Mouse (Mus musculus) adrenal gland, postnatal 25 days (tissue): Measurements from ENCODE around the gene Enox1. TPM values are rescaled to one million over a fixed set of nuclear protein-coding genes. Genes with fewer than 3 reads are reported as not detected.

Source experiments
- DNase-seq: peaks from one replicate; pipeline ENCODE4 v3.0.0; 2021; ENCODE audit warnings: mixed read lengths
- total RNA-seq: library from RNA; stranded (reverse); gene quantifications from 2 replicates; pipeline ENCODE4 v1.2.3, GENCODE M21; 2021

The Enox1 gene
- total RNA-seq, 1 experiment from 2014 or later: 4.9 TPM

DNA sequence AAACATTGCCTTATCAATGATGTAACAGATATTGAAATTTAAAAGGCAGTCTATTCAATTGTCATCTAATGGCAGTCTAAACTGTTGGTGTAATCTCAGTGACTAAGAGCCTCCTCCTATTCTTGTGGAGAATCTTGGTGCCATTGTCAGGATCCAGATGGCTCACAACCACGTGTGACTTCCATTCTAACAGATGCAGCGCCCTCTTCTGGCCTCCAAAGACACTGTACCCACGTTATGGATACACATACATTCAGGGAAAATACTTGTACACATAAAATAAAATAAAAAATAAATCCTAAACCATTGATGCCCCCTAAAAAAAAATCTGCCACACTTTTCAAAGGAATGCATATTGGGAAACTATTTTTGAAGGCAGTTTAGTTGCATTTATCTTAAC is 216.6 kb downstream of the Enox1 start:
- DNase-seq: no peak

DNA sequence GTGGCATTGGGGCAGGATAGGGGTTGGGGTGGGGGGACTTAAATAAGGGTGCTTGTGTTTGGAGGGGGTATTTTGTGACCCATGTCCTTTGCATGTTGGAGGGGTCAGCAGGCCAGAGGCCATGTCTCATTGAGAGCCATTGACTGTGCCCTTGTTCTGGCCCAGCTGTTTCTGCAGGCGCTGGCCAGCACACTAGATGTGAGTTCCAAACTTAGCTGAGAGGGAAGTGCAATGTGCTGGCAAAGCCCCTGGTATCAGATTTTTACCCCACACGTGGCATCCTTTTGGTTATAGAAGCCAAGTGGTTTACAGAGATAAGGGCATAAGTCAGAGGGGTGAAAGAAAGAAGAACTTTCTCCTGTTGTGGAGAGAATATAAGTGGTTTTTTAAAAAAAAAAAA is 218.5 kb downstream of the Enox1 start:
- no peak for DNase-seq

DNA sequence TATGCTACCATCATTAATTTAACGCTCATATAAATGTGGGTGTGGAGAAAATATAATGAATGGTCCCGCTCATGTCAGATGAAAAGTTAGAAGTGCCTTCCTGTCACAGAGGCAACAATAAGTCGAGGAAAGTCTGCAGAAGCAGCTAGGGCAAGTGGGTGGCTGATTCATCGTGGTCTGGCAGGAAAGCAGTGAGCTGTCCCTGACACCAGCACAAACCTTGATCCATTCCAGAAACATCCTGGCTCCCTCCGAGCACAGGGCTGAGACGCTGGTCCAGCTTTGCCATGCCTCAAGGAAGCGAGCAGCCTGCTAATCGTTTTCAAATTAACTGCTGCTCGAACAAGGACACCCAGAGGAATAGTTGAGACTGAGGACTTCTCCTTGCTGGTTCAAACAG is 219.1 kb downstream of the Enox1 start:
- peak; percentile 59 for DNase-seq

DNA sequence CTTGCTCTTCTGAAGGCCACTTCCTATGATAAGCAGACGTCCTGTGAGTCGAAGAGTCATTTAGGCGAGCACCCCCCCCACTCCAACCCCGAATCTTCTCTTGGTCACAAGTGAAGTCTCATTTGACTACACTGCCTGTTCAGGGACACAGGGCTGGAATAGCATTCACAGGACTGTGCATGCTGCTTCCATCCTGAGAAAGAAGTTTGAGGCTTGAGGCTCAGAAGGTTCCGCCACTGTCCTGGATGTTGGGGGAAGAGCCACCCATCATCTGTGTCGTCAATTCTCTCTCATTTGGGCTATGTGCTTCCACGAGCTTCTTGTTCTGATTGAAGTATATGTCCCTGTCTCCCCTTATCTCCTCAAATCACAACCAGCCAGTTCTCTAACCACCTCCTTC is 220.2 kb downstream of the Enox1 start:
- no peak for DNase-seq

DNA sequence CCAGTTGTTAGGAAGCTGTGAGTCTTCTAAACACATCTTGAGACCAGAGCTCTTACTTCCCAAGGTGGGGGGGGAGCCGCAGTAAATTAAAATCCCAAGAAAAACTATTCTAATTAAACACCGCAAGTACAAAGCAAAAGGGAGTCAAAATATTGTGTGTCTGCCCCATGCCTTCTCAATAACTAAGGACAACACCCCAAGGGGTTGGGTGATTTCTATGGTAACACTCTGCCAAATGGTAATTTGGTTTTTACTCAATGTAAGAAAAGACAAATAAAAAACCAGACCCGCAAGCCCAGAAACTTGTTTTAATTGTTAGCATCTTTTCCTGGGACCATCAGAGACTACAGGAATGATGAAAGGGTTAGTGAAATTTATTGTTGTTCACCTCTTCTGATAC is 220.9 kb downstream of the Enox1 start:
- DNase-seq: no peak

DNA sequence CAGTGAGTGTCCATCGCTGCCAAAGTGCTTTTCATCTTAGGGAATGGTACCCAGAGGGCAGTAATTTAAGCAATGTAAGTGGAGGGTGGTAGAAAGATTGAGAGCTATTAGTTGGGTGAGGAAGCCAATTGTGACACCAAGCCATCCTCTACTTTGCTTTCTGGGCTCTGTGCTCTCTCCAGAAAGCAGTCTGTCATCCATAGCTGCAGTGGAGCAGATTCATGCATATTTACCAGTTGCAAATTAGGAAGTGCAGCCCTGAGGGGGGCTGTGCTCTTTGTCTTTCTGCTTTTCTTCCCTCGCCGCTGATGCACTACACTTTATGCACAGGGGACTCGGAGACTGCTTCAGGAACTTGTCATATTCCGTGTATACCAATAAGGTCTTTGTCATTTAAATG is 221.3 kb downstream of the Enox1 start:
- DNase-seq: no peak

DNA sequence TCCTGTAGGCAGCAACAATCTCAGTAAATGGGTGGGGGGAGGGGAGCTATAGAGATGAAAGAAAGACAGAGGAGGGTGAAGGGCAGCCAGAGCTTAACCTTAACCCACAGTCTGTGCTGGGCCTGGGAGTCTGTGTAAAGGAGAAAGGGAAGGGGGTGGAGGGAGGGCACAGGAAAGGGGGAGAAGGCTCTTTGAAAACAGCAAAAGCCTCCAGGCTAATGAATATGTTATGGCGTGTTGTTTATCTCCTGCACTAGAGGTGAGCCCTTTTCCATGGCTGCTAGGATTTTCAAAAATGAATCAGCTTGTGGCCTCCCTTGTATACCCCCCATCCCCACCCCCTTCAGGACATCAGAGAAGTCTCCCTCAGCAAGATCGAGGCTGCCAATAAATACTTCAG is 225.0 kb downstream of the Enox1 start:
- DNase-seq: no peak

DNA sequence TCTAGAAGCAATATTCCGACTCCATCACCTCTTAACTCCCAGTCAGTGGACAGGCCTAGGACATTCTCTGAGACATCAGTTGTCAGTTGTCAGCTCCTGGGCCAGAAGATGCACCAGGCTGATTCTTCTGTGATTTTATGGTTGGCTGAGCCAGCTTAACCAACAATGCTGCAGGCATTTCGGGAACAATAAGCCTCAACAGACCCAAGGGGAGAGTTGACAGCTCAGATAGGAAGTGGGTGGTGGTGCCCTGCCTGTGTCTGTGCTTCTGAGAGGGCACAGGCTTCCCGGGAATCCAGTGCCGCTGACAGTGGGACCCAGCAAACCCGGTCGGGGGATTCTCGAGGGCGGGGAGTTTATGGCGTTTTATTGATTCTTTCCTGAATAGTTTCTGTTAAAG is 229.1 kb downstream of the Enox1 start:
- no peak for DNase-seq

DNA sequence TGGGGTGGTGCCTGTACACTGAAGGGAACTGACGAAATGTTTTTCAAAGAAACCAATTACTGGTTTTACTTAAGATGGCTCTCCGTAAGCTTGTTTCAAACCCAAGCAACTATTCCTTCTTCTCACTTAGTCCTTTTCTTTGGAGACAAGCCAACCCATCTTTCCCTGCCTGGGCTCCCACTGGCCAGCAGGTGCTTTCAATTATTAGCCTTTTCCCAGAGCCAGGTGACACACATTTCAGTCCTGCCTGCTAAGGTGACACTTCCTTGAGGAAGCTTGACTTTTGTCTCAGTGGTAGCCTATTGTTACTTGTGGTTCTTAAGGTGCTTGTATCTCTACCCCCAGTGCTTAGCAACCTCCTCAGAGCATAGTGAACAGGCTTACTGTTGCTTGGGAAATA is 231.3 kb downstream of the Enox1 start:
- DNase-seq: no peak

DNA sequence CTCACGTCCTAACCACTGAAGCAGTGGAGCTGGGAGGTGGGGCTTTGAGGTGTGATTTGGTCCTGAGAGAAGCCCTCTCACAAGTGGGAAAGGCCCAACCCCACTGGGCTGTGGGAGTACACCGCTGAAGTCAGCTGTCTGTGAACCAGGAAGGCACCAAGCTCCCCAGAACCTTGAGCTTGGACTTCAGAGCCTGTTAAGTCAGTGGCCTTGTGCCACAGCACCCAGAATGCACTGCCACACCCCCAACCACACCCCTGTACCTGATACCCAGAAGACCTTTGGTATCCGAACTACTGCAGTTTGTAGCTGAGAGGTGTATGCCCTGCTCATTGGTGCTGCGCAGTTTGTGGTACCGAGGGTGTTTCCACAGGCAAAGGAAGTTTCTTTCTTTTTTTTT is 232.7 kb downstream of the Enox1 start:
- DNase-seq: no peak

DNA sequence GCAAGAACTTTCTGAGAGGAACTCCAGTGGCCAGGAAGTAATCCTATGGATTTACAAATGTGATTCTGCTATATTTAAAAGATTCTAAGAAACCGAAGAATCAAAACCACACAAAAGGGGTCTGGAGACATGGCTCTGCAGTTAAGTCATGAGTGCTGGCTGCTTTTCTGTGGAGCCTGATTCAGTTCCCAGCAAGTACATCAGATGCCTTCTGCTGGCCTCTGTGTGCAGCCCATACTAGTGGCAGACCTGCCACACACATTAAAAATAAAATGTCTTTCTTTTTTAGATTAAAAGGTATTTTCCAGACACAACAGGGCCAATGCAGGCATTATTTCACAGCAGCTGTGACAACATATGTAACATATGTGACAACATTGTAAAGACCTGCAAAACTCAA is 235.9 kb downstream of the Enox1 start:
- DNase-seq: no peak

DNA sequence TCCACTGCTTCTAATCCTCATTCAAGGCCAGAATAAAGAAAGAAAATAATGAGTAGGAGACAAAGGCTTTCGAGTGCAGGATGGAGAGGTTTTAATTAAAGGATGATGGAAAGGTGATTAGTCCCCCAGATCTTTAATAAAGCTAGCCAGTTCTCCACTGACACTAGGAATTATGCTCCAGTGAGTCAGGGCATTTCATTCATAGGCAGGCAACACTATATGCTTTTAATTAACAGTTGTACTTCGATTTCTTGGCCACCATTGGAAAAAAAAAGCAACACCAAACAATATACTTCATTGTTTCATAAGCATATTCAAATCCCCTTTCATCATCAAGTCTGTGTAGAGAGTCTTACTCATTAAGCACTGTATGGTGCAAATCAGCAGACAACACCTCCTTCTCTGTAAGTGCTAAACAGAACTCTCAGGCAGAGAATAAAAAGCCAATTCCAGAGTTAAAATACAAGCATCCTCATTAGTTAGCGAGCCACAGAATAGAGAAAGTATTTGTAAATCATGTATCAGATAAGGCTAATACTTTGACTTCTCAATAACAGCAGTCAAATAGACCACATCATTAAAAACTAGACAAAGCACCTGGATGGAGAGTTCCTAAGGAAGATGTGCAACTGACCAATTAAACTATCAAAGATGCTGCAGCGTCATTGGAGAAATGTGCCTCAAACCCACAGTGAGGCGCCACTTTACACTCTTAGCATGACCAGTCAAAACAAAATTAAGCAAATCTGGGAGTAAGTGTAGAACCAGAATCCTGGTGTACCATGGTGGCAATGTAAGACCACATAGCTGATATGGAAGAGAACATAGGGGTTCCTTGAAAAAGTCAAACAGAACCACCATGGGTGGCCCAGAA is 249.9 kb downstream of the Enox1 start:
- no peak for DNase-seq

DNA sequence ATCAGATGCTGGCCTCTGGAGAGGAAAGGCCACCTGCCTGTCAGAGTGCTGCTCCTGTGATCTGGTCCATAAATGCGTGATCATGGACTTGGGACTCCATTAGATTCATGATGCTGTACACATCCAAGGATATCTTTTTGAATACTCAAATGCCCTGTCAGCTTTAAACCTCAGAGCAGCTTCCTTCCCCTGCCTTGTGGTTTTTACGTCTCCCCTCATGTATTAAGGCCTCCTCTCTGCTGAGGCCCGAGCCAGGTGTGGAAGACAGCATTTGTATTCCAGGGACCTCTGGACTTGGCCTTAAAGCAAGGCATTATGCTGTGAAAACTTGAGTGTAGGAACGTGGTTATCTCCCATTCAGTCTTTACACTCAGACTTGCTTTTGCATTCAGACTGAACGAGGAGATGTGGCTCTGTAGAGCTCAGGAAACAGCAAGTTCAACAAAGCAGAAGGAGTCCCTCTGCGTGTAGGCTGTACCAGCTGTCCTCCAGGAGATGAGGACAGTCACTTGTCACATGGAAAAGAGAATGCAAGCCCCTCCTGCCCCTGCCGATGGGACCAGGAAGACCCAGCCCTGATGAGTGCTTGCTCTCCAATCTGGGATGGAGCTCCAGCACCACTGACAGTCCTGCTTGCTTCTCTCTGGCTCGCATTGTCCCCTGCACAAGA is 252.8 kb downstream of the Enox1 start:
- no peak for DNase-seq

DNA sequence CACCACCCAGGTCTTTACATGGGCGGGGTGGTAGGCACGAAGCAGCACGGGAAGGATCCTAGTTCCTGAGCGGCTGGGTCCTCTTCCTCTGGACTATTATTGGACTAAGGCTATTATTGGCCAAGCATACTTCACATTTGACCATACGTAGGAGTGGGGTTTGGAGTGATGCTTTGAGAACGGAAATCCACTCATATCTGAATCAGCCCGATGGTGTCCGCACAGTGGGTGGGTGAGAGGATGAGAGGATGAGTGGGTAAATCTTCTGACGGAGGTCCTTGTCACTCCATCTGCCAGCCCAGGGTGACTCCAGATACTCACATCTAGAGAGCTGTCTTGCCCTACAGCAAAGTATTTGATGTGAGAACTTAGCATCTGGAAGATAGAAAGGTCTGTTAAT is 253.8 kb downstream of the Enox1 start:
- no peak for DNase-seq

DNA sequence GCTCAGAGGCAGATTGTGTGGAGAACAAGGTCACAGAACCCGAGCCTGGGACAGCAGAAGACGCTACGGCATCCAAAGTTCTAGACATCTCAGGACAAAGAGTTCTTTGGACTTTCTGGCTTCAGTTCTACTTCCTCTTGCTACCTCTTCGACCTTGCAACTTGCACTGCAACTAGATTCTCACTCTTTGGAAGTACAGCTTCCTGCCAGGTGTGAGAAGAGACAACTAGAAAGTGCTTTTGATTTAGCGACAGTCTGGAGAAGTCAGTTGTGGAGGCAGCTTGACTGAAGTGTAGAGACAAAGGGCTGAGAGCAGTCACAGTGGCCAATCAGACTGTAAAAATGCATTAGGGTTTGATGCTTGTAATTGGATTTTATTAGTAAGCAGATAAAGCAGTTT is 256.5 kb downstream of the Enox1 start:
- no peak for DNase-seq

DNA sequence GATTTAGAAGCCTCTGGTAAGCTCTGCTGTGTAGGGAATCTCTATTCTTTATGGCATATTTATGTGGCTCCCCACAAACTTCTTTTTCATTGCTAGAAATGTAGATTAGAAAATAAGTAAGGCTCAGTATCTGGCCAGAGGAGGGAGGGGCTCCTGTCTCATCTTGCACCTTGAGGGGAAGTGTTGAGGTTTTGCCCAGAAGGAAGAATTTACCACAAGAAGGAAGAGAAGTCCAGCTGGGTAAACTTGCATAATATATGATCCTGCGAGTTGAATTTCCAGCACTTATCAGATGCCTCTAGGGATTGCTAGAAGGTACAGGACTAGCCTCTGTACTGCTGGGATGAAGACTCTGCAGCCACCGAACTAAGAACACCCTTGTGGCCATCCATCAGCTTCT is 259.8 kb downstream of the Enox1 start:
- no peak for DNase-seq

DNA sequence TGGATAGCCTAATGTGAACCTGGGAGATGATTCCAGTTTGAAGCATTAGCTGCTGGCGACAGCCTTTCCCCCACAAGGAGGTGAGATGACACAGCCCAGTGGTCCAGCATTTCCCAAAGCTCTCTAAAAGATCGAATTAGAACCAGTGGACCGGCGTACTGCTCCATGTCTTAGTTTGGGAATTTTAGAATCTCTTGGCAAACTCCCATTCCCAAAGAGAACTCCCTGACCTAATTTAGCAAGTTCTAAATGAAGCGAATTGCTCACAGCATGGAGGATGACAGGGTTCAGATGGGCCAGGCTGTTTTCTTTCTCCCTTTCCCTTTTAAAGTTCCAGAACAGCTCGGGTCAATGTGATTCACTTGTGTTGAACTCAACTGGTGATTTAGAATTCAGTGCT is 264.5 kb downstream of the Enox1 start:
- DNase-seq: no peak

DNA sequence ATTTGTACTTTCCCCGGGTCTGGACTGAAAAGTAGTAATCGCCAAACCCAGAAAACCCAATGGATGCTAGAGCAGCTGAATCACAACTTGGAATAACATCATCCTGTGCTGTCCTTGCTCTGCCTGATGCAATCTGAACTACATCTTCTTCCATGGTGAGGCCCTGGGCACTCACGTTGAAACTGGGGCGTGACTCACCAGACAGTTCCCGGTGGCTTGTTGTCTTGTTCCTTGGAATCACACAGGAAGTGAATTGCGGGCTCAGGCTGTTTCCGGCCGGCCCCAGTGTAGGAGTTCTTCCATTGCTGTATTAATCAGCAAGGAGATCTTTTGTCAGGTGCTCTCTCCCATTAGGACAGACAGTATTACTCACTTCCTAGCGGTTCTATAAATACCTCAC is 266.6 kb downstream of the Enox1 start:
- peak; percentile 24 for DNase-seq

DNA sequence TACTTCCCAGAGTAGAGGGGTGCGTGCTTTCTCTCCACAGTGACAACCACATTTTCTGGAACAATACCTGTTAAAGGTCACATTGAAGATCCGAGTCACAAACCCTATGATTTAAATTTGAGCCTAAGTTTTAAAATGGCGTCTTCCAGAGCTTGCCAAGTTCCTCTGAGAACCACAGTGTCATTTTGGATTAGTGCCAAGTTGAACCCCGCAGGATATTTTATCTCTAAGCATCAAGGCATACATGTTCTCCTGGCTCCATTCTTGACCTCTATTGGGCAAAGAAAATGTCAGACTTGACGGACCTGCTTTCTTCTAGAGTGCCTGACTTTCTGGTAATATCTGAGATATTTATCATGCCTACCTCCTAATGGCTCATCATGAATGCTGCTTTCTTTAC is 282.9 kb downstream of the Enox1 start:
- DNase-seq: no peak

DNA sequence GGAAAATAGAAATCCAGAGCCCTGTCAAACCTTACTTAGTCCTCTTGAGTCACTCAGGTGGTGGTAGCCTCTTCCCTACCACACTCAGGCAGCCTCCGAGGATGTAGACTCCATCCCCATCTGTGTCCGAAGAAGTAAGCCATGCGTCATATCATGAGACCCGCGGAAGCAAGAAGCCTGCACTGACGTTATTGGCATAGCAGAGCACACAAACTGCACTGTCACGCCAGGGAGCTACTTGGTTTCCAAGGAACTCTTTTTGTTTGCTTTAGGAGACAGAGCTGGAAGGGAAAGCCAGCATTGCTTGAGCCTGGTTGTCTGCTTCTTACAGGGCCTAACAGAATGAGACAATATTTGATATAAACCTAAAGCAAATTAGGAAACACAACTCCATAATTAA is 284.2 kb downstream of the Enox1 start:
- DNase-seq: no peak

DNA sequence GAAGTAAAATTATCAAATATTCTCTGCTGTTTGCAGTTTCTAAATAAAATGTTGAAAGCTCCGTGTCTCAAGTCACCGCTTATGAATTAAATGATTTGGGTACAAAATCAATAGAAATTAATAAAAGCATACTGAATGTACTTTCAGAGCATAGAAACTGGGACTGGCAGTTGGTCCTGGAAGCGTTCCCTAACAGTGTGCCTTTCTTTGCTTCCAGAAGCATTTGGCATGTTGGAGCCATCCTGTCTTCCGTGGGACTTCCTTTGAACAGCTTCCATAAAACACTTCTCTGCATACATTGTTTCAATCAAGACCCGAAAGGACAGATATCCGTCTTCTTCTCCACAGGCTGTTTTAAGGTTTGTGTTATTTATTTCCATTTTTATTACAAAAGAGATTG is 285.0 kb downstream of the Enox1 start:
- DNase-seq: no peak

DNA sequence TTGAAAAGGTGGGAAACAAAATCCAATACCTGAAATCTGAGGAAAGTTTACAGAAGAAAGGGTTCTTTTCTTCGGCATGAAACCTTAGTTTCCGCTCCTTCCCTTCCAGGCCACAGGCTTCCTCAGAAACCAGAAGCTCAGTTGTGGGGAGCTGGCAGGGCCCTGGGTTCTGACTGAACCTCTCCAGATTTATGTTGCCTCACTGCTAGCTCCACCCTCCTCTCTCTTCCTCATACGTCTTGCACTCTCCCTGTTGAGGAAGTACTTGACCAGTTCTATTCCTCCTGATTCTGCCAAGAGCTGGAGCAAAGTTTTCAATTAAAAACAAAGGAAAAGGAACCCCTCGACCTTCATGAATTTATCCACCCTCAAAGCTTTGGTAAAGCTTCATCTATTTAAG is 291.4 kb downstream of the Enox1 start:
- no peak for DNase-seq

DNA sequence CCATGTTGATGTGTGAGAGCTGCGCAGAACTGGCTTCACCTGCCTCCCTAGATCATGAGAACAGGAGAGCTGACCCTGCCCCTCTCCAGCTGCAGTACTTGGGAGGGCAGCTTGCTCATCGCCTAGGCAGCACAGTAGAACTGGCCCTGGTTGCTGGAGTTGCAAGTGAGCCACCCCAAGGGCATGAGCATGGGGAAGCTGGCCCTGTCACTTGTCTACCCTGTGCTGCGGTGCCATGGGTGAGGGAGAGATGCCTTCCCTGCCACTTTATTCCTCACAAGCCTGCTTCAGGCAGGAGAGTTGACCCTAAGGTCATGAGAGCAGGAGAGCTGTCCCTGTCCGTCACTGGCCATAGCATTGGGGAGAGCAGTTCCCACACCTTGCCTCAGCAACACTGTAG is 295.4 kb downstream of the Enox1 start:
- DNase-seq: no peak

DNA sequence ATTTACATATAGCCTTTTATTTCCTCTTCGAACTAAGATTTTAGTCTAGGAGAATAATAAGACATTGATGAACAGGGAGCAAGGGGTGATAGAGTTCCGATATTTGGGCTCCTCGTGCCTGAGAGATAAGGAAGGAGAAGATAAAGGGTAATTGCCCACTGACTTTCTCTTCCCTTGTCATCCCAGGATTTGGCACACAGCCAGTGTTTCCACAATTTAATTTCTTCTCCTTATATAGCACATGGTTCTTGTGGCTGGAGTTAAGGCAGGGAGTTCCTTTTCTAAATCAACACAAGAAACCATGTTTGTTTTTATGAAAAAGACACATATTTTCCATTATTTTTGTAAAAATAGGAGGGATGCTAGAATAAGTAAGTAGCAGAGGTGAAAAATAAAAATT is 299.5 kb downstream of the Enox1 start:
- DNase-seq: no peak
